ENCODE assay signal across 6 mouse cellular contexts in genomic region chr1:175185211-175185610, GRCm38 (mm10).
"Had no signal": no experiment of that assay in that cellular context is flagged by ENCODE, and none has a peak within 500 bp of the region (broad histone marks: within the 10 kb centered on the region; RNA-seq: fewer than 3 reads in every experiment).

No protein-coding gene starts in this region.

- DNase-seq: kidney, adult 18-20 months; kidney, postnatal 10 days; kidney, postnatal 4 days; lung, adult 18-20 months; thymus, adult 18-20 months; thymus, postnatal 14 days had no signal
